Mouse (Mus musculus) limb, embryonic 15.5 days (tissue): ENCODE results near the gene 1700001C19Rik. TPM values are rescaled to one million over a fixed set of nuclear protein-coding genes. Genes with fewer than 3 reads are reported as not detected.
A peak's percentile ranks its signal among the peaks of the same experiment; 100 is the strongest.

Experiments
- ATAC-seq: fragments of 200-750 bp; cut with Nextera tagmentation; 2 replicates; pipeline ENCODE4 v1.8.0; 2017; ENCODE audit warnings: low read depth, moderate TSS enrichment; ENCODE audit not compliant: insufficient number of reproducible peaks, low FRiP score, low TSS enrichment
- H3K27ac ChIP-seq: fragments of 300-500 bp; sonication (generic); 2 replicates; pipeline ENCODE4 v1.5.1; 2015; ENCODE audit warnings: moderate library complexity, mild to moderate bottlenecking, inconsistent platforms
- H3K27me3 ChIP-seq: fragments of 300-500 bp; sonication (generic); 2 replicates; pipeline ENCODE4 v1.6.1; 2015; ENCODE audit warnings: inconsistent platforms
- H3K36me3 ChIP-seq: fragments of 300-500 bp; sonication (generic); 2 replicates; pipeline ENCODE4 v1.6.1; 2015; ENCODE audit warnings: inconsistent platforms
- H3K4me1 ChIP-seq: fragments of 300-500 bp; sonication (generic); 2 replicates; pipeline ENCODE4 v1.6.1; 2015; ENCODE audit warnings: inconsistent platforms
- H3K4me2 ChIP-seq: fragments of 300-500 bp; sonication (generic); 2 replicates; pipeline ENCODE4 v1.6.1; 2015; ENCODE audit warnings: mild to moderate bottlenecking, inconsistent platforms
- H3K4me3 ChIP-seq: fragments of 300-500 bp; sonication (generic); 2 replicates; pipeline ENCODE4 v1.5.1; 2015; ENCODE audit warnings: mild to moderate bottlenecking, inconsistent platforms
- H3K9ac ChIP-seq: fragments of 300-500 bp; sonication (generic); 2 replicates; pipeline ENCODE4 v1.6.1; 2015; ENCODE audit warnings: inconsistent platforms
- H3K9me3 ChIP-seq: fragments of 300-500 bp; sonication (generic); 2 replicates; pipeline ENCODE4 v1.6.1; 2016; ENCODE audit warnings: inconsistent platforms
- WGBS: fragments of 180-500 bp; shearing (Covaris S2); methylation state at CpG from one replicate; pipeline ENCODE4 v1.1.7; 2015; 5-methylcytosine and 5-hydroxymethylcytosine counted together
- polyA plus RNA-seq: library from polyadenylated mRNA; unstranded; fragments of >200 nt; fragmentation: Nextera tagmentation; extraction: Ambion mirVana; gene quantifications from 2 replicates; pipeline ENCODE4 v1.2.1, GENCODE M21; 2015

1700001C19Rik gene
- polyA plus RNA-seq, 1 experiment from 2014 or later = 0.17 TPM

DNA sequence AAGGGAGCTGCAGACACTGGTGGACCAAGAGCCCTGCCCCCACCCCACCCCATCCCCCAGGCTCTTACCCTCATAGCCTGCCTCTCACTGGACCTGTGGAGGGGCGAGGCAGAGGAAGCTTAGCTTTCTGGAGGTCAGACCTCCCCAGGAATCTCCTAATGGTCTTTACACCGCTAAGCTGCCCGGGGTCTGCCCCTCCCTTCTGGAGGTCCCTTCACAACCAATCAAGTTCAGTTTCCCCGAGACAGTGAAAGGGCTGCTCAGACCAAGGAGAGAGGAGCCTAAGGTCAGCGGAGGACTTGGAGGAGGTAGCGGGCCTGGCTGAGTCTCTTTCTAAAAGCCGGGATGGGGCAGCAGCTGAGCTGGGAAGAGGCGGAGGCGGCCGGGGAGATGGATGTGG lies 52.0 kb downstream of the 1700001C19Rik start, which contains the start of gene Guca1b:
TSS of gene Guca1b (plus strand) at position 249 of the 400 bp plus-strand sequence.
- no peak within 1 kb of the TSS for H3K9ac ChIP-seq
- WGBS = 36% methylated on average over 10 of the region's 10 CpGs
- no peak within 1 kb of the TSS for H3K4me3 ChIP-seq
- no peaks in the 10 kb centered on the region for H3K4me1 ChIP-seq
- H3K4me2 ChIP-seq = no peak within 1 kb of the TSS
- H3K27ac ChIP-seq = no peak within 1 kb of the TSS
- peaks cover 14% of the 10 kb centered on the region for H3K36me3 ChIP-seq
- H3K9me3 ChIP-seq = no peaks in the 10 kb centered on the region
- no peak for ATAC-seq
- H3K27me3 ChIP-seq = no peaks in the 10 kb centered on the region

- Histone ChIP-seq H3K27ac (no peak overlapping the region), H3K4me2 (no peak overlapping the region), H3K4me1 (no peaks in the 10 kb centered on the region), H3K4me3 (no peak overlapping the region), H3K9me3 (no peaks in the 10 kb centered on the region), H3K36me3 (peaks cover 24% of the 10 kb centered on the region), H3K9ac (no peak overlapping the region), H3K27me3 (no peaks in the 10 kb centered on the region)
- ATAC-seq = no peak
- 90% methylated on average over 3 of the region's 3 CpGs for WGBS
Observed at GRCm38 (mm10) chr17:47384064-47384463, 53.1 kb downstream of the 1700001C19Rik start.

DNA sequence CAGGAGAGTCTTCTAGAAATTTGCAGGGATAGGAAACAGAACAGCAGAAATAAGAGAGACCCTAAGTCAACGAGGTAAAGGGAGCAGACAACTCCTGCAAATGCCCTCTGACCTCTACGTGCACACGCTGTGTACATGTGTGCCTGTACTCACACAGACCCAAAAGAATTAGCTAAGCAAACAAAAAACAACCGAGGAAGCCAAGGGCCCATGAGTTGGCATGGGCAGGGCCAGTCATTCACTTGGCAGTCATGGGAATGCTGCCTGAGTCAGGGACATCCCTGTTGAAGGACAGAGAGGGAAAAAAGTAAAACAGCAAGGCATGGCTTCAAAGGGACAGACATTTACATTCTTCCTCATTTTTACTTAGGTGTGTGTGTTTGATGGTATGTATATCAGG lies 53.9 kb downstream of the 1700001C19Rik start:
- Histone ChIP-seq H3K4me3 (no peak overlapping the region), H3K4me2 (no peak overlapping the region), H3K36me3 (peaks cover 31% of the 10 kb centered on the region), H3K27ac (no peak overlapping the region), H3K4me1 (no peaks in the 10 kb centered on the region), H3K9ac (no peak overlapping the region), H3K27me3 (no peaks in the 10 kb centered on the region), H3K9me3 (no peaks in the 10 kb centered on the region)
- ATAC-seq = no peak
- 83% methylated on average over 4 of the region's 4 CpGs for WGBS

GRCm38 (mm10) chr17:47381917-47382316 lies 55.3 kb downstream of the 1700001C19Rik start:
- H3K27me3 ChIP-seq = no peaks in the 10 kb centered on the region
- H3K9ac ChIP-seq = no peak overlapping the region
- H3K4me2 ChIP-seq = no peak overlapping the region
- H3K36me3 ChIP-seq = peaks cover 44% of the 10 kb centered on the region
- ATAC-seq = no peak
- 83% methylated on average over 11 of the region's 11 CpGs for WGBS
- no peaks in the 10 kb centered on the region for H3K4me1 ChIP-seq
- no peaks in the 10 kb centered on the region for H3K9me3 ChIP-seq
- H3K27ac ChIP-seq = no peak overlapping the region
- H3K4me3 ChIP-seq = no peak overlapping the region

GRCm38 (mm10) chr17:47378133-47378532 lies 59.0 kb downstream of the 1700001C19Rik start:
- H3K4me3 ChIP-seq = no peak overlapping the region
- no peak overlapping the region for H3K27ac ChIP-seq
- no peak overlapping the region for H3K9ac ChIP-seq
- no peaks in the 10 kb centered on the region for H3K27me3 ChIP-seq
- no peak overlapping the region for H3K4me2 ChIP-seq
- WGBS = 78% methylated on average over 15 of the region's 15 CpGs
- no peak for ATAC-seq
- H3K4me1 ChIP-seq = no peaks in the 10 kb centered on the region
- no peaks in the 10 kb centered on the region for H3K9me3 ChIP-seq
- peaks cover 81% of the 10 kb centered on the region for H3K36me3 ChIP-seq

DNA sequence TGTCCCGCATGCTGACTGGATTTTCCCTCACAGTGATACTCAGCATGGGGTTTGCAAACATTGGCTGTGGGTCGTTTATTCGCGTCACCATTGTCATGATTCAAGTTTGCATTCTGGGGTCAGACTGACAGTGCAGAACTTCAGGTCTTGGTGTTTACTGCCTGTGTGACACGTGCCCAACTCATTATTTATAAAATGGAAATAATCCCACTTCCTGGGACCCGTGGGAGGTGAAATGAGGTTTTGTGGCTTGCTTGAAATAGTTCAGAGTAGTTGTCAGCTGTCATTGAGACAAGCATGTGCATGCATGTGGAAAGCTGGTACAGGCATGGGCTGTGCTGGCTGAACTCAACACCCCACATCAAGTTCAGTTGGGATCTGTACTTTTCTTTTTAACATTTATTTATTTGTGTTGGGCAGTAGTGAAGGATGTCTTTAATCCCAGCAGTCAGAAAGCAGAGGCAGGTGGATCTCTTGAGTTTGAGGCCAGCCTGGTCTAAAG lies 60.3 kb downstream of the 1700001C19Rik start:
- H3K4me3 ChIP-seq = no peak overlapping the region
- no peak overlapping the region for H3K4me2 ChIP-seq
- no peak overlapping the region for H3K27ac ChIP-seq
- no peak overlapping the region for H3K9ac ChIP-seq
- no peaks in the 10 kb centered on the region for H3K4me1 ChIP-seq
- no peaks in the 10 kb centered on the region for H3K27me3 ChIP-seq
- ATAC-seq = no peak
- WGBS = 81% methylated on average over 6 of the region's 6 CpGs
- H3K36me3 ChIP-seq = peaks cover 91% of the 10 kb centered on the region
- H3K9me3 ChIP-seq = no peaks in the 10 kb centered on the region

- H3K9ac ChIP-seq = no peak overlapping the region
- H3K4me3 ChIP-seq = no peak overlapping the region
- no peaks in the 10 kb centered on the region for H3K27me3 ChIP-seq
- H3K36me3 ChIP-seq = peaks cover 68% of the 10 kb centered on the region
- no peaks in the 10 kb centered on the region for H3K9me3 ChIP-seq
- WGBS = 50% methylated on average over 6 of the region's 6 CpGs
- H3K27ac ChIP-seq = no peak overlapping the region
- no peak for ATAC-seq
- H3K4me2 ChIP-seq = no peak overlapping the region
- peaks cover 21% of the 10 kb centered on the region; the same call in 1 of the 2 replicates for H3K4me1 ChIP-seq
Observed at GRCm38 (mm10) chr17:47373991-47374390, 63.2 kb downstream of the 1700001C19Rik start.

GRCm38 (mm10) chr17:47371451-47371850 lies 65.7 kb downstream of the 1700001C19Rik start:
- H3K9ac ChIP-seq = no peak overlapping the region
- WGBS = 9% methylated on average over 4 of the region's 4 CpGs

DNA sequence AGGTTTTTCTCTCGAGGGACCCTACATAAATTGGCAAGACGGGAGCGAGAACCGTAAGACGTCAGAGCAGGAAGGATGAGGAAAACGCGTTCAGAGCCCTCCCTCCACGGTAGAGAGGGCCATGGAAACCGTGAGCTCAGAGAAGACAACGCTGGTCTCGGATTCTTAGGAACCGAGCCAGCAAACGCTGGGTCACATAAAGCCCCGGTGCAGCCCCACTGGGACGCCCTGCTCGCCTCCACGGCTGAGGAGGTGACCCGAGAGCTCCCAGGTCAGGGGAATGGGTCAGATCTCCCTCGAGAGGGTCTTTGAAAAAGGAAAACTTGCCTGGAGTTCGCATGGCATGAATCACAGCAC lies 68.1 kb downstream of the 1700001C19Rik start:
- peak overlapping the region; percentile 58 for H3K9ac ChIP-seq
- peaks cover 21% of the 10 kb centered on the region; the same call in 1 of the 2 replicates for H3K4me1 ChIP-seq
- WGBS = under 1% methylated on average over 20 of the region's 20 CpGs
- peak overlapping the region; percentile 65 for H3K27ac ChIP-seq
- H3K4me3 ChIP-seq = peak overlapping the region; percentile 83
- no peaks in the 10 kb centered on the region for H3K9me3 ChIP-seq
- H3K4me2 ChIP-seq = peak overlapping the region; percentile 79
- ATAC-seq = peak; percentile 36; the same call in 1 of the 2 replicates
- peaks cover 20% of the 10 kb centered on the region for H3K36me3 ChIP-seq
- 0 out of 2 replicates have a peak, but pooled peaks cover 6% of the 10 kb centered on the region for H3K27me3 ChIP-seq

More at GRCm38 (mm10) chr17:47371451-47371850, 65.7 kb downstream of the 1700001C19Rik start:
- peaks cover 21% of the 10 kb centered on the region; the same call in 1 of the 2 replicates for H3K4me1 ChIP-seq
- no peak for ATAC-seq
- H3K36me3 ChIP-seq = peaks cover 44% of the 10 kb centered on the region
- H3K27me3 ChIP-seq = 0 out of 2 replicates have a peak, but pooled peaks cover 6% of the 10 kb centered on the region
- H3K4me2 ChIP-seq = no peak overlapping the region
- no peak overlapping the region for H3K27ac ChIP-seq
- no peaks in the 10 kb centered on the region for H3K9me3 ChIP-seq
- H3K4me3 ChIP-seq = no peak overlapping the region

DNA sequence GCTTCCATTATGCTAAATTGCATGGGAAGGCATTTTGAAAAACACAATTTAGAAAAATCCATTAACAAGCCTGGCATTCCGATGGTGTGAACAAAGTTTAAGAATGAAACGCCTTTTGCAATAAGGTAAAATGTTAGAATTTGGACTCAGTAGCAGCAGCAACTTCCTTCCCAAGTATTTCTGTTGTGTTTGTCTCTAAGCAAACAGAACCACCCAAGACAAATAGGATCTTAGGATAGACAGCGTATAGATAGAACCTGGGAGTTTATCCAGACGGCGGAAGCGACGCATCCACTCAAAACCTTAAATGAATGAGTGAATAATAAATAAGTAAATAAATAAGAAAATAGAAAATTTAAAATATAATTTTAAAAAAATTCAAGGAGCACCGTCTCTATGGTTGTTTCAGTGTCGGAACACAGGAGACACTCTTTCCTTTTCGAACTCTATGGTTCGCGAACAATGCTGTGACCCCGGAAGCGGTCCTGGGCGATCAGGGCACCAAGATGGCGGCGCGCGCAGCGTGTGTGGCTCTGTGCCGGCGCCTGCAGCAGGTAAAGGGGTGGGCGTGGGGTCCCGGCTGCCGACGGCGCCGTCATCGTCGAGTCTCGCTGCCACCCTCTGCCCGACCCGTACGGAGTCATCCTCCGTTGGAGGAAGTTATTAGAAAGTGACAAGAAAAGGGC lies 68.6 kb downstream of the 1700001C19Rik start, which contains the start of gene Mrps10:
TSS of gene Mrps10 (plus strand) at position 487 of the 686 bp plus-strand sequence.
- H3K9me3 ChIP-seq = no peaks in the 10 kb centered on the region
- peaks cover 15% of the 10 kb centered on the region for H3K36me3 ChIP-seq
- peak; percentile 83 for ATAC-seq
- H3K4me1 ChIP-seq = peaks cover 21% of the 10 kb centered on the region; the same call in 1 of the 2 replicates
- 0 out of 2 replicates have a peak, but pooled peaks cover 6% of the 10 kb centered on the region for H3K27me3 ChIP-seq
- peak within 1 kb of the TSS; percentile 83 for H3K4me3 ChIP-seq
- H3K27ac ChIP-seq = peak within 1 kb of the TSS; percentile 65
- 5% methylated on average over 35 of the region's 35 CpGs for WGBS
- H3K4me2 ChIP-seq = peak within 1 kb of the TSS; percentile 79
- peak within 1 kb of the TSS; percentile 58 for H3K9ac ChIP-seq
